Mouse (Mus musculus): ENCODE measurements around the gene Gjc1.

Gjc1 gene

DNA sequence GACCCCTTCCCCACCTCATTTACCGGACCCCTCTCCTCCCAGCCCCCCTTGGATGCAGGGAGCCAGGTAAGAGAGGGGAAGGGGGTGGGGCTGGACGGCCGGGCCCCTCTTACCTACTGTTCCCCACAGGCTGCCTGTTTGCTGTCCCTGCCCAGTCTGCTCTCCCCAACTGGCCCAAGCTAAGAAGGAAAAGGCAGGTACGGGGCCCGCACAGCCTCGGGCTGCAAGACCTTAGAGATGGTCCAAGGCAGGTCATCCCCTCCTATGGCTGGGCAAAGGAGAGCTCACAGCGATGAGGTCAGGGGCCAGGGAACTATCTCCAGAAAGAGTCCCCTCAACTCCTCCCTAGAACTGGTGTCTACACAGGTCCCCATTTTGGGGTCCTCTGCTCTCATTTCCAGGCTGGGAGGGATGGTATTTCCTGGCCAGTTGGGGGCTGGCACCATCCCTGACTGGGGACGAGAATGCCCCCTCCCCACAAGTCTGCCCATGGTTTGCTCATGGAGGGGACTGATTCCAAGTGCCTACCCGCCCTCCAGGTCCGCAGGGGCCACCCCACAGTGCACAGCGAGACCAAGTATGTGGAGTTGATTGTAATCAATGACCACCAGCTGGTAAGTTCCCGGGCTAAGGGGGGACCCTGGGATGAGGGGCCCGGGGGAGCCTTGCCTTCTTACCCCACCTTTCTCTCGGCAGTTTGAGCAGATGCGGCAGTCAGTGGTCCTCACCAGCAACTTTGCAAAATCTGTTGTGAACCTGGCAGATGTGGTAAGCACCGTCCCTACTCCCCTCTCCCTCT is 47.4 kb downstream of the Gjc1 start:
- no peak for DNase-seq (ENCODE audit: low read depth)

- DNase-seq (ENCODE audit: low read depth): no peak
These were observed 48.7 kb downstream of the Gjc1 start for GRCm38 (mm10) chr11:102770662-102771435.

DNA sequence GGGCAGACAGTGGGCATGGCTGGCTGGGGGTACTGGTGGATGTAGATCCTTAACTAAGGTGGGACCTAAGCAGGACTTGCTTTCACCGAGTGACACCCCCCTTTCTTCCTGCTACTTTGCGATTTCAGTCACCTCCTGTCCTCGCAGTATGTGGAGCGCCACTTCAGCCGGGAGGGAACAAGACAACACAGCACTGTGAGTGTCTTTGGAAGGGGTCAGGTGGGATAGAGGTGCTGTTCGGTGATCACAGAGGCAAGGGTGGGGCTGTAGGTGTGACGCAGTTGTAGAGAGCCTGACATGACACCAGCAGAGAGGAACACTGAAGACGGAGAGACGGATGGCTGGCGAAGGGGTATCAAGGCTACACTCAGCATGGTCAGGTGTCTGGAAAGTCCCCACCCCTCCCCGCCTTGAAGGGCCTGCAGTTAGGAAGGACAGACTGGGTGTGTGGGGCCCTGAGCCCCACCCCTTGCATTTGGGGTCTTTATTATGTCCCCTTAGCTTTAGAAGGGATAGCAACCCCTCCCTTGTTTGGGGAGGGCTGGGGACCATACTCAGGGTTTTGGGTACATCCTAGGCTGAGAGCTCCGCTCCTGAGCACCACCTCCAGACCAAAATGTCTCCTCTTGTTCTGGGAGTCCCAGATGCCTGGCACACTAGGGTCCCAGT is 49.4 kb downstream of the Gjc1 start:
- DNase-seq (ENCODE audit: low read depth): no peak

GRCm38 (mm10) chr11:102769141-102769540 is 50.4 kb downstream of the Gjc1 start:
- DNase-seq (ENCODE audit: low read depth): no peak

- DNase-seq (ENCODE audit: low read depth): no peak
These were observed 52.3 kb downstream of the Gjc1 start for GRCm38 (mm10) chr11:102767055-102767670.

GRCm38 (mm10) chr11:102765416-102765815 is 54.1 kb downstream of the Gjc1 start:
- DNase-seq (ENCODE audit: low read depth): no peak

DNA sequence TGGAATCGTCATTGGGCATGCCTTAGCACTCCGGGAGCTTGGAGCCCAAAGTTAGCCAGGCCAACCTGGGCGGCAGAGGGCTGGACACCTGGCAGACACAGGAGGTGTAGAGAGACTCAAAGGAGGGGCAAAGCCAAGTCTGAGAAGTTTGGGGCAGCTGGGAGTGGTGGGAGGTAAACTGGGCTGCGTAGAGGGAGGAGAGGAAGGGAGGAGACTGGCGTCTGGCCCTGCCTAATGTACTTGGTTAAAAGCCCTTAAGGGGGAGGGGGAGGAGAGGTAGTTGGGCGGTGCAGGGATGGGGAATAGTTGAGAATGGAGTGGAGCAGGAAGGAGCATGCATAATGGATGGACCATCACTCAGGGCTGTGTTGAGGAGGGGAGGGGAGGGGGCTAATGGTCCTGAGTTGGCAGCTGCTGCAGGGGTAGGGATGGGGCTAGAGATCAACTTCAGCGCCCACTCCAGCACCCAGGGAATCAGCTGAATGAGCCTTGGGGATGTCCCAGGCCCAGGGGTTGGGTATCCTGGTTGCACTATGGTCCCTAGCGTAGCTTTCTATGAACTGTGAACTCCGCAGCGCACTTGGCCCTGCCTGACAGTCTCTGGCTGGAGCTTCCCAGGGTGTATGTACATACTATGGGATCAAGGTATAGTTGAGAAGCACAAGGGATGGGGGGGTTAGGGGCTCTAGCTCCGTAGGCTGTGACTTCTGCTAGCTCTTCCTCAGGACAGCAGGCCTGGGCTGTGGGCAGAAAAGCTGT is 56.3 kb downstream of the Gjc1 start:
- no peak for DNase-seq (ENCODE audit: low read depth)

GRCm38 (mm10) chr11:102762248-102762647 is 57.3 kb downstream of the Gjc1 start:
- no peak for DNase-seq (ENCODE audit: low read depth)

GRCm38 (mm10) chr11:102761309-102762210 is 57.9 kb downstream of the Gjc1 start, which contains the start of gene Adam11:
Gene Adam11, plus strand, starts transcription at chr11:102761439.
- no peak for DNase-seq (ENCODE audit: low read depth)

GRCm38 (mm10) chr11:102760805-102761308 is 58.6 kb downstream of the Gjc1 start:
- DNase-seq (ENCODE audit: low read depth): no peak

- no peak for DNase-seq (ENCODE audit: low read depth)
These were observed 60.5 kb downstream of the Gjc1 start for GRCm38 (mm10) chr11:102758977-102759376.

- DNase-seq (ENCODE audit: low read depth): no peak
These were observed 64.1 kb downstream of the Gjc1 start for GRCm38 (mm10) chr11:102755391-102755790.

GRCm38 (mm10) chr11:102754416-102754815 is 65.1 kb downstream of the Gjc1 start:
- DNase-seq (ENCODE audit: low read depth): no peak

- DNase-seq (ENCODE audit: low read depth): no peak
These were observed 65.7 kb downstream of the Gjc1 start for GRCm38 (mm10) chr11:102753591-102754324.

GRCm38 (mm10) chr11:102752896-102753590 is 66.5 kb downstream of the Gjc1 start:
- DNase-seq (ENCODE audit: low read depth): no peak

GRCm38 (mm10) chr11:102749712-102750111 is 69.8 kb downstream of the Gjc1 start:
- DNase-seq (ENCODE audit: low read depth): no peak

All from induced T-regulatory cell, adult 2 months (primary cell).